Mouse (Mus musculus) forebrain, embryonic 13.5 days (tissue): ENCODE data around the gene Coro7. TPM values are rescaled to one million over a fixed set of nuclear protein-coding genes. Genes with fewer than 3 reads are reported as not detected.

ENCODE experiments used
- ATAC-seq: fragments of 200-750 bp; cut with Nextera tagmentation; 2 replicates; pipeline ENCODE4 v1.8.0; 2017
- H3K27ac ChIP-seq: fragments of 300-500 bp; sonication (generic); 2 replicates; pipeline ENCODE4 v1.5.1; 2015; ENCODE audit warnings: inconsistent platforms, mild to moderate bottlenecking, moderate library complexity
- H3K27me3 ChIP-seq: fragments of 300-500 bp; sonication (generic); 2 replicates; pipeline ENCODE4 v1.6.1; 2015; ENCODE audit warnings: mild to moderate bottlenecking, inconsistent platforms
- H3K36me3 ChIP-seq: fragments of 300-500 bp; sonication (generic); 2 replicates; pipeline ENCODE4 v1.6.1; 2015; ENCODE audit warnings: mild to moderate bottlenecking, inconsistent platforms; ENCODE audit not compliant: poor library complexity, severe bottlenecking
- H3K4me1 ChIP-seq: fragments of 300-500 bp; sonication (generic); 2 replicates; pipeline ENCODE4 v1.6.1; 2015; ENCODE audit warnings: inconsistent platforms
- H3K4me2 ChIP-seq: fragments of 300-500 bp; sonication (generic); 2 replicates; pipeline ENCODE4 v1.6.1; 2015; ENCODE audit warnings: inconsistent platforms, mild to moderate bottlenecking, moderate library complexity
- H3K4me3 ChIP-seq: fragments of 300-500 bp; sonication (generic); 2 replicates; pipeline ENCODE4 v1.5.1; 2015; ENCODE audit warnings: mild to moderate bottlenecking, inconsistent platforms
- H3K9ac ChIP-seq: fragments of 300-500 bp; sonication (generic); 2 replicates; pipeline ENCODE4 v1.6.1; 2015; ENCODE audit warnings: mild to moderate bottlenecking, inconsistent platforms
- H3K9me3 ChIP-seq: fragments of 300-500 bp; sonication (generic); replicated peaks from 2 replicates; pipeline ENCODE4 v1.6.1; 2016; ENCODE audit warnings: inconsistent platforms
- WGBS: fragments of 180-500 bp; shearing (Covaris S2); methylation state at CpG from one replicate; pipeline ENCODE4 v1.1.7; 2015; 5-methylcytosine and 5-hydroxymethylcytosine counted together
- polyA plus RNA-seq: library from polyadenylated mRNA; unstranded; fragments of >200 nt; fragmentation: Nextera tagmentation; extraction: Ambion mirVana; gene quantifications from 2 replicates; pipeline ENCODE4 v1.2.1, GENCODE M21; 2015

Coro7 gene
- polyA plus RNA-seq, 1 experiment from 2014 or later = 20.1 TPM

- Histone ChIP-seq H3K4me3 (no peak overlapping the region), H3K4me1 (peaks cover 33% of the 10 kb centered on the region), H3K36me3 (peaks cover 36% of the 10 kb centered on the region; the same call in 1 of the 2 replicates), H3K4me2 (no peak overlapping the region), H3K27ac (no peak overlapping the region), H3K27me3 (no peaks in the 10 kb centered on the region), H3K9me3 (no peaks in the 10 kb centered on the region), H3K9ac (no peak overlapping the region)
- ATAC-seq = no peak
- WGBS = 77% methylated on average over 4 of the region's 4 CpGs
Observed at GRCm38 (mm10) chr16:4655251-4655734, 24.3 kb downstream of the Coro7 start.

- H3K9ac ChIP-seq = no peak overlapping the region
- no peak for ATAC-seq
- H3K9me3 ChIP-seq = no peaks in the 10 kb centered on the region
- WGBS = 86% methylated on average over 10 of the region's 10 CpGs
- no peak overlapping the region for H3K4me3 ChIP-seq
- H3K4me2 ChIP-seq = no peak overlapping the region
- peaks cover 33% of the 10 kb centered on the region for H3K4me1 ChIP-seq
- no peak overlapping the region for H3K27ac ChIP-seq
- no peaks in the 10 kb centered on the region for H3K27me3 ChIP-seq
- peaks cover 38% of the 10 kb centered on the region; the same call in 1 of the 2 replicates for H3K36me3 ChIP-seq
Observed at GRCm38 (mm10) chr16:4654706-4655105, 24.9 kb downstream of the Coro7 start.

GRCm38 (mm10) chr16:4652707-4653416 is 26.7 kb downstream of the Coro7 start:
- Histone ChIP-seq H3K4me1 (peaks cover 22% of the 10 kb centered on the region), H3K4me2 (no peak overlapping the region), H3K9ac (no peak overlapping the region), H3K4me3 (no peak overlapping the region), H3K27me3 (no peaks in the 10 kb centered on the region), H3K27ac (no peak overlapping the region), H3K36me3 (peaks cover 52% of the 10 kb centered on the region; the same call in 1 of the 2 replicates), H3K9me3 (no peaks in the 10 kb centered on the region)
- WGBS = 86% methylated on average over 4 of the region's 4 CpGs
- ATAC-seq = no peak

- ATAC-seq = no peak
- Histone ChIP-seq H3K4me1 (peaks cover 21% of the 10 kb centered on the region), H3K9ac (no peak overlapping the region; the same call in 1 of the 2 replicates), H3K36me3 (peaks cover 52% of the 10 kb centered on the region; the same call in 1 of the 2 replicates), H3K9me3 (no peaks in the 10 kb centered on the region), H3K27me3 (no peaks in the 10 kb centered on the region), H3K4me3 (no peak overlapping the region), H3K4me2 (no peak overlapping the region), H3K27ac (no peak overlapping the region)
- WGBS = 66% methylated on average over 7 of the region's 7 CpGs
Observed at GRCm38 (mm10) chr16:4651624-4652023, 28.0 kb downstream of the Coro7 start.

GRCm38 (mm10) chr16:4651081-4651480 is 28.5 kb downstream of the Coro7 start:
- Histone ChIP-seq H3K36me3 (peaks cover 52% of the 10 kb centered on the region; the same call in 1 of the 2 replicates), H3K4me1 (peaks cover 15% of the 10 kb centered on the region), H3K4me2 (no peak overlapping the region), H3K4me3 (no peak overlapping the region), H3K9ac (no peak overlapping the region), H3K9me3 (no peaks in the 10 kb centered on the region), H3K27me3 (no peaks in the 10 kb centered on the region), H3K27ac (no peak overlapping the region; the same call in 1 of the 2 replicates)
- ATAC-seq = no peak
- 86% methylated on average over 1 of the region's 1 CpGs for WGBS

GRCm38 (mm10) chr16:4650161-4650560 is 29.4 kb downstream of the Coro7 start:
- peaks cover 8% of the 10 kb centered on the region for H3K4me1 ChIP-seq
- H3K9ac ChIP-seq = no peak overlapping the region
- 86% methylated on average over 3 of the region's 3 CpGs for WGBS
- no peaks in the 10 kb centered on the region for H3K9me3 ChIP-seq
- peaks cover 46% of the 10 kb centered on the region; the same call in 1 of the 2 replicates for H3K36me3 ChIP-seq
- H3K27ac ChIP-seq = no peak overlapping the region
- H3K4me2 ChIP-seq = no peak overlapping the region
- ATAC-seq = no peak
- no peaks in the 10 kb centered on the region for H3K27me3 ChIP-seq
- no peak overlapping the region for H3K4me3 ChIP-seq

GRCm38 (mm10) chr16:4649692-4650091 is 29.9 kb downstream of the Coro7 start:
- no peak overlapping the region for H3K4me3 ChIP-seq
- no peak overlapping the region for H3K4me2 ChIP-seq
- WGBS = 93% methylated on average over 11 of the region's 11 CpGs
- peaks cover 43% of the 10 kb centered on the region; the same call in 1 of the 2 replicates for H3K36me3 ChIP-seq
- H3K27me3 ChIP-seq = no peaks in the 10 kb centered on the region
- H3K9ac ChIP-seq = no peak overlapping the region
- H3K27ac ChIP-seq = no peak overlapping the region
- peaks cover 9% of the 10 kb centered on the region for H3K4me1 ChIP-seq
- no peak for ATAC-seq
- no peaks in the 10 kb centered on the region for H3K9me3 ChIP-seq

GRCm38 (mm10) chr16:4649211-4649610 is 30.4 kb downstream of the Coro7 start:
- Histone ChIP-seq H3K27ac (no peak overlapping the region), H3K9ac (no peak overlapping the region), H3K4me2 (no peak overlapping the region), H3K36me3 (peaks cover 39% of the 10 kb centered on the region; the same call in 1 of the 2 replicates), H3K9me3 (no peaks in the 10 kb centered on the region), H3K27me3 (no peaks in the 10 kb centered on the region), H3K4me3 (no peak overlapping the region), H3K4me1 (peaks cover 14% of the 10 kb centered on the region)
- ATAC-seq = no peak
- WGBS = 88% methylated on average over 5 of the region's 5 CpGs

GRCm38 (mm10) chr16:4648416-4649023 is 31.1 kb downstream of the Coro7 start:
- peaks cover 20% of the 10 kb centered on the region for H3K4me1 ChIP-seq
- H3K9me3 ChIP-seq = no peaks in the 10 kb centered on the region
- no peaks in the 10 kb centered on the region for H3K27me3 ChIP-seq
- no peak overlapping the region for H3K27ac ChIP-seq
- H3K9ac ChIP-seq = no peak overlapping the region
- 86% methylated on average over 28 of the region's 28 CpGs for WGBS
- H3K36me3 ChIP-seq = peaks cover 33% of the 10 kb centered on the region; the same call in 1 of the 2 replicates
- no peak overlapping the region for H3K4me3 ChIP-seq
- no peak overlapping the region for H3K4me2 ChIP-seq
- no peak for ATAC-seq

- no peak overlapping the region for H3K27ac ChIP-seq
- peak overlapping the region; percentile 3; the same call in 1 of the 2 replicates for H3K9ac ChIP-seq
- H3K4me3 ChIP-seq = no peak overlapping the region
- H3K4me2 ChIP-seq = no peak overlapping the region
- no peaks in the 10 kb centered on the region for H3K27me3 ChIP-seq
- H3K9me3 ChIP-seq = no peaks in the 10 kb centered on the region
- no peak for ATAC-seq
- WGBS = 83% methylated on average over 13 of the region's 13 CpGs
- peaks cover 29% of the 10 kb centered on the region for H3K4me1 ChIP-seq
- H3K36me3 ChIP-seq = peaks cover 33% of the 10 kb centered on the region; the same call in 1 of the 2 replicates
Observed at GRCm38 (mm10) chr16:4647651-4648141, 31.9 kb downstream of the Coro7 start.

GRCm38 (mm10) chr16:4646831-4647230 is 32.7 kb downstream of the Coro7 start:
- no peak for ATAC-seq
- Histone ChIP-seq H3K9me3 (no peaks in the 10 kb centered on the region), H3K27me3 (no peaks in the 10 kb centered on the region), H3K27ac (no peak overlapping the region), H3K4me2 (no peak overlapping the region), H3K4me3 (no peak overlapping the region), H3K36me3 (peaks cover 25% of the 10 kb centered on the region; the same call in 1 of the 2 replicates), H3K9ac (no peak overlapping the region), H3K4me1 (peaks cover 33% of the 10 kb centered on the region)
- WGBS = 76% methylated on average over 4 of the region's 4 CpGs

GRCm38 (mm10) chr16:4645867-4646266 is 33.7 kb downstream of the Coro7 start:
- Histone ChIP-seq H3K27ac (no peak overlapping the region), H3K4me2 (no peak overlapping the region), H3K4me1 (peaks cover 37% of the 10 kb centered on the region), H3K36me3 (peaks cover 16% of the 10 kb centered on the region; the same call in 1 of the 2 replicates), H3K27me3 (no peaks in the 10 kb centered on the region), H3K4me3 (no peak overlapping the region), H3K9me3 (no peaks in the 10 kb centered on the region), H3K9ac (no peak overlapping the region)
- 83% methylated on average over 4 of the region's 4 CpGs for WGBS
- ATAC-seq = no peak
